Mouse (Mus musculus) embryo, embryonic 11 days (tissue): Measurements from ENCODE around the gene Arfgap3.
"Not testable (repeated sequence)": the region's sequence is repeated elsewhere in the genome, so short reads cannot be mapped to it uniquely, and the experiment has no call there.

Source experiments
- DNase-seq: peaks from one replicate; pipeline ENCODE4 v3.0.0-alpha.2; 2015

Arfgap3 gene

GRCm38 (mm10) chr15:83293144-83293543 is 56.9 kb downstream of the Arfgap3 start:
- no peak for DNase-seq

DNA sequence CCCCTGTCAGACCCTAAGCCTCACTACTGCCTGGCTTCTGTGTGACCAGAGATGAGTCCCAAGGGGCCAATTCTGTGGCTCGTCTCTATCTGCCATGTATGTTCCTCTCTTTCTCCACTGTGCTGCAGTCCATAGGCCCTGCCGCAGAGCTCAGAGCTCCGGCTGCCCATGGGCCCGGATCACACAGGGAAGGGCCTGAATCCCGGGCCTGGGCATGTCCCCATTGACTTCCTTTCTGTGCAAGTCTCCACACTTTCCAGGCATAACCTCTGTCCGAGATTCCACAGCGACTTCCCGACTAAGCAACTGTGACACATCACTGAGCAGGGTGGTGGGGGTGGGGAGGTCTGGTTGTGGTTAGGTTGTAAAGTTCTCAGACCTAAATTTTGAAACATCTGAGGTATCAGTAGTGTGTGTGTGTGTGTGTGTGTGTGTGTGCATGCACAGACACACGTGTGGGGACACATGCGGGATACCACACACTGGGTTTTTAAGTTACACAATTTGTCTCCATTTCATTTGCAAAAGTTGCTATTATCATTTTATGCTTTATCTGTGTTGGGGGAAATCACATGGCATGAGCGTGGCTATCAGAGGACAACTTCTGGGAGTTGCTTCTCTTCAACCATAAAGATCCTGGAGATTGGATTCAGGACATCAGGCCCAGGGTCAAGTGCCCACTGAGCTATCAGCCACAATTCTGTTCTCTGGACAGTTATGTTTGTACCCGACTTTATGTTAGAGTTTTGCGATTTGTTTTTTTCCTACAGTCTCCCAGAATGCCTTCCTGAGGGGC is 57.6 kb downstream of the Arfgap3 start:
- DNase-seq: no peak

- no peak for DNase-seq
Measured at GRCm38 (mm10) chr15:83290899-83291298, 59.1 kb downstream of the Arfgap3 start.

GRCm38 (mm10) chr15:83284828-83285227 is 65.2 kb downstream of the Arfgap3 start:
- DNase-seq: no peak

DNA sequence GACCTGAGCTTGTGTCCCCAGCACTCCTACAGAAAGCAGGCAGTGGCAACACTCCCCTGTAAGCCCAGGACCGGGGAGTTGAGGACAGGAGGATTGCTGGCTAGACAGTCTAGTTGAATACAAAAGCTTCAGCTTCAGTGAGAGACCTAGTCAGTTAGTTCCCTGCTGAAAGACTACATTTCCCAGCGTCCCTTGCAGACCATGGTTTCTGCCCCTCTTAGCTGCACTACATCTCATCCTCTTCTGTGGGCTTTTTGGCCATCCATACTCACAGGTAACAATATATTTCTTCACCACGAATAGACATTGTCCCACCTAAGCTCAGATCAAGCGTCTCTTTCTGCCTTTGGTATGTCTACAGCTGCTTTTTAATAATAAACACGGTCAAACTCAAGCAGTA is 67.7 kb downstream of the Arfgap3 start:
- DNase-seq: no peak

DNA sequence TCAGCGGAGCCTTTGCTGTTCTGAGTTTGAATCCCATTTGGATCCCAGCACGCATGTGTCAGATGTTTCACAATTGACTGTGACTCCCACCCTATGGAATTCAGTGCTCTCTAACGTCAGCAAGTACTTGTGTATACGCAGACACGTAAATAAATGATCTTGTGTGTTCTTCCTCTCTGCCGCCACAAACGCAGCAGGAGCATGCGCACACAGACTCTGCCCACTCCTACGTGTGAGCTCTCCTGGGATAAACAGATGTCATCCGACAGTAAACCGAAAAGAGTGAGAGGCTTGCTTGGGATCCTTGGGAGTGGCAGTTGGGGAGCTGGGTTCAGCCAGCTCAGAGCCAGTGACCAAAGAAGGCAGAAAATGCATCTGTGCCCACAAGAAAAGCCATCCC is 68.7 kb downstream of the Arfgap3 start:
- DNase-seq: no peak

DNA sequence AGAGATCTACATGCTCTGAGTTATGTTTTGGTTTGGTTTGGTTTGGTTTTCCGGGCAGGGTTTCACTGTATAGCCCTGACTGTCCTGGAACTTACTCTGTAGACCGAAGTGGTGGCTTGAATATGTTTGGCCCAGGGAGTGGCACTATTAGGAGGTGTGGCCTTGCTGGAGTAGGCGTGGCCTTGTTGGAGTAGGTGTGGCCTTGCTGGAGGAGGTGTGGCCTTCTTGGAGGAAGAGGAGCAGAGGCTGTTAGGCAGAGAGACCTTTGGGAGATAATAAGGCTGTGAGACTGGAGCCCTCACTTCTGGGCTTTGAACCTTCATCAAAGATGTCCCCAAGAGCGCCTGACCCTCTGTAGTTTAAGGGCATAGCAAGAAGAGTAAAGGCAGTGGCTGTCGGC is 71.5 kb downstream of the Arfgap3 start:
- no peak for DNase-seq

GRCm38 (mm10) chr15:83277451-83277850 is 72.6 kb downstream of the Arfgap3 start:
- no peak for DNase-seq

- DNase-seq: not testable (repeated sequence)
Measured at GRCm38 (mm10) chr15:83274237-83274636, 75.8 kb downstream of the Arfgap3 start.

DNA sequence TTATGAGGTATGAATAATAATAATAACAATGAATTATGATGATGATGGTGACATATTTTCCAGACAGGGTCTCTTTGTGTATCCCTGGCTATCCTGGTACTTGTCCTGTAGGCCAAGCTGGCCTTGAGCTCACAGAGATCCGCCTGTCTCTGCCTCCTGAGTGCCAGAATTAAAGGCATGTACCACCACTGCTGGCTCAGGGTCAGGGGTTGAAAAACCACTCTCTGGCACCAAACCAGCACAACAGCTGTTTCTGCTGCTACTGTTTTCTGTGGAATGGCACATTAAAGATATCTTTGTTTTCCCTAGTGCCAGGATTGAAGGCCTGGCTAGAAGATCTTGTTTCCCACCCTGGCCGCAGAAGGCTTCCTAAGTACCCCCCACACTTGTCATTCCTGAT is 77.0 kb downstream of the Arfgap3 start:
- no peak for DNase-seq

GRCm38 (mm10) chr15:83271221-83271620 is 78.8 kb downstream of the Arfgap3 start:
- not testable (repeated sequence) for DNase-seq

GRCm38 (mm10) chr15:83269985-83270384 is 80.1 kb downstream of the Arfgap3 start:
- DNase-seq: not testable (repeated sequence)

DNA sequence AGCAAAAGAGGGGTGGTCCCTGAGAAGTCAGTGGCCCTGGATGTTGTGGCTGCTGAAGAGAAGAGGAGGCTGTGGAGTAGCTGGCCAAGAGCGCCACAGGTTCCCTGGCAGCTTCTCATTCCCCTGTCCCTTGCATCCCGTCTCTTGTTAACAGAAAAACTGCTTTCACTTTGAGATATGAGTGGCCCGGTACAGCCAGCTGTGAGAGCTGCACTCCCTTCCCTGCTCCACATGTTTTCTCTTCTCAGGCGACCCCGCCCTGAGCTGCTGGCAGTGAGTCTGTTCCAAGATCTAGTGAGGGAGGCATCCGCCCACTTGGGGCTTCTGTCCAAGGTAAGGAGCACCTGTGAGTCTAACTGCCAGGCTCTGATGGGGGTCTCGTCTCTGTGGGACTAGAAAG is 81.6 kb downstream of the Arfgap3 start:
- DNase-seq: not testable (repeated sequence)

DNA sequence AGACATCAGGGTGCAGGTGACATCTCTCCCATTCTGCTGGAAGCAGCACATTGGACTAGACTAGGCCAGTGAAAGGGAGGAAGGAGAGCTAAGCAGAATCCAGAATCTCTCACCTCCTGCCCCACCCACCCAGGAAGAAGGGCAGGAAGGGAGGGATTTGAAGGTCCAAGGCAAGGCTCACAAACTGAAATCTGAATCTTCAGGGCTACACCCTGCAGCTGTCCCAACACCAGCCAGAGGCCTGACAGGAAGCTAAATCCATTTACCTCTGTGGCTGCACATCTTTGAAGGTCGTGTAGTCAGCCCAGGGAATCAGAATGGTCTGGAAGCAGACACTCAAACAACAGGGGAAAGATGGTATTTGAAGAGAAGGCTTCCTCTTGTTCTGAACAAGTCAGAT is 84.8 kb downstream of the Arfgap3 start:
- DNase-seq: no peak

DNA sequence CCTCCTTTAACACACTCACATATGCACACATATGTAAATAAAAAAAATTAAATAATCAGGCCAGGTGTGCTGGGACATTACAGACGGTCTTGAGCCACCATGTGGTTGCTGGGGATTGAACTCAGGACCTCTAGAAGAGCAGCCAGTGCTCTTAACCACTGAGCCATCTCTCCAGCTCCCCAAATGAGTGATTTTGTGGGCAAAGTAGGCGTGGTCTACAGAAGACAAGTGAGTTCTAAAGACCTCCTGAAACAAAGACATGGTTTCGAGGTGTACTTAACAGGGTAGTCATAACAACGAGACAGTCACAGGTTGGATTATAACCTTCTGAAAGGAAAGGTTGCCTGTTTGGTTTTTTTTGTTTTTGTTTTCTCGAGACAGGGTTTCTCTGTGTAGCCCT is 86.6 kb downstream of the Arfgap3 start:
- DNase-seq: no peak

- DNase-seq: no peak
Measured at GRCm38 (mm10) chr15:83257906-83258305, 92.1 kb downstream of the Arfgap3 start.

DNA sequence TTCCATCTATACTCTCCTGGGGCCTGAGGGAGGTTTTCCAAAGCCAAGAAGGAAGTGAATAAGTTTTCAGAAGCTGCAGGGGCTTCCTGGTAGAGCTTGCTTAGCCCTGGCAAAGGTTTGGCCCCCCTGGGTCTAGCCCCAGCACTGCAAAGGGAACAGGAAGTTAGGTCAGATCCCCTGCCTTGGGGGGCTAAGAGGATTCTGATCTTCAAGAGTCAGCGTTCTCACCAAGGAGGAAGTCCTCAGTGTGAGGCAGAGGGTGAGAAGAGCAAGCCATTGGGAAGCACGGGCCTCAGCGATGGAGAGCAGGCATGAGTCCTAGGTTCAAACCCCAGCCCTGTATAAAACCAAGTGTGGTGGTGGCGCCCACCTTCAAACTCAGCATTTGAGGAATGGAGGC is 93.6 kb downstream of the Arfgap3 start:
- no peak for DNase-seq

DNA sequence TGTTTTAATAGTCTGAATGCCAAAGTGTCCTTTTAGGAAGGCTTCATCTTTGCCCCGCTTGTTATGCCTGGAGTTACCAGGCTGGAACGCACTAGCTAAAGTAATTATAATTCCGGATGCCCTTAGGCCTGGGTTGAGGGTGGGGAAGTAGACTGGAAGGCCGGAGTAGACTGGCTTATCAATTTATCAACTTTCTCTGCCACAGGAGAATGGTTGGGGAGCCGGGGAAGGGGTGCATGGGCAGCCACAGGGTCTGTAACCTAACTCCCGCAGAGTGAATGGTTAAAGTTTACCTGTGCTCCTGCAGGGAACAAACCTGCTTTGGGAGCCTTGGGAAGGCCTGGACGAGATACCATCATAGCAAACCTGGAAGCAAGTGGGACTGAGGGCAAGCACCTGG is 94.1 kb downstream of the Arfgap3 start:
- DNase-seq: no peak

GRCm38 (mm10) chr15:83255191-83255782 is 94.8 kb downstream of the Arfgap3 start:
- DNase-seq: no peak

DNA sequence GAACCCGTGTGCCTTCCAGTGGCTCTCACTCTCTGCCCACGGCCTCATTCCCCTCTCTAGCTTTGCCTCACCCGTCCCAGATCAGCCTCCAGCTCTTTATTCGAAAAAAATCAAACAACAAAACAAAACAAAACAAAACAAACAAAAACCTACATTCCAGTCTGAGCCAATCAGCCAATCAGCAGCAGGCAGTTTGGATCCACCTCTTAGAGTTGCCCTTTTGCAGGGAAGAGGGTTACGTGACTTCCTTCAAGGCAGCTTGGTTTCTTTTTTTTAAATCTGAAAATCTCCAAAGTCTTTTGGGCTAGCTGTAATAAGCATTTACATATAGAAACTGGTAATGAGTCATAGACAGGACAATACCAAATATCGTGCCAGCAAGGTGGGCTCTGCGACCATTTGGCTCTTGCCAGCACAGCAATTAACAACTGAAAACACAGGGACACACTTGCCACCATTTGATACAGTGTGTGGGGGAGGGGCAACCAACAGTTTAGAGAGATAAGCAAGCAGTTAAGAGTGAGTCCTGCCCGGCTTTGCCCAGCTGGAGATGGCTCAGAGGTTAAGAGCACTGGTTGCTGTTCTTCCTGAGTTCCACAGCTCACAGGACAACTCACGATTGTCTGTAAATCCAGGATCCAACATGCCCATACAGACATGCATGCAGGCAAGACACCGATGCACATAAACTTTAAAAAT is 95.5 kb downstream of the Arfgap3 start:
- DNase-seq: no peak

DNA sequence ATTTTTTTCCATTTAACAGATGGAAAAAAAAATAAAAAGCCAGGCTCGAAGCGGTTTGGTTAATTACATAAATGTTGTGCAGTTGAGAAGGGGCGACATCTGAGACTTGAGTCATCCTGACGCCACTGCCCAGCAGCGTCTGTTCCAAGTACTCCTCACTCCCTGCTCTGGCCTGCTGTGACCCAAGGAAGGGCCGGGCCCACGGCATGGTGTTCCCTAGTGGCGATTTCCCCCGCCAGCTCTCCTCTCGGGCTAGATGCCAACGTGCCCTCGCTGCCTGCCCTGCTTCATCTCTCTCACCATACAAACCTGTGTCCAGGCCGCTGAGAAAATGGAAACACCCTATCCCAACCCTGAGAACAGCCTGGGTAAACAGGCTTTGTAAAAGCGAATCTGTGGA is 98.0 kb downstream of the Arfgap3 start:
- no peak for DNase-seq

DNA sequence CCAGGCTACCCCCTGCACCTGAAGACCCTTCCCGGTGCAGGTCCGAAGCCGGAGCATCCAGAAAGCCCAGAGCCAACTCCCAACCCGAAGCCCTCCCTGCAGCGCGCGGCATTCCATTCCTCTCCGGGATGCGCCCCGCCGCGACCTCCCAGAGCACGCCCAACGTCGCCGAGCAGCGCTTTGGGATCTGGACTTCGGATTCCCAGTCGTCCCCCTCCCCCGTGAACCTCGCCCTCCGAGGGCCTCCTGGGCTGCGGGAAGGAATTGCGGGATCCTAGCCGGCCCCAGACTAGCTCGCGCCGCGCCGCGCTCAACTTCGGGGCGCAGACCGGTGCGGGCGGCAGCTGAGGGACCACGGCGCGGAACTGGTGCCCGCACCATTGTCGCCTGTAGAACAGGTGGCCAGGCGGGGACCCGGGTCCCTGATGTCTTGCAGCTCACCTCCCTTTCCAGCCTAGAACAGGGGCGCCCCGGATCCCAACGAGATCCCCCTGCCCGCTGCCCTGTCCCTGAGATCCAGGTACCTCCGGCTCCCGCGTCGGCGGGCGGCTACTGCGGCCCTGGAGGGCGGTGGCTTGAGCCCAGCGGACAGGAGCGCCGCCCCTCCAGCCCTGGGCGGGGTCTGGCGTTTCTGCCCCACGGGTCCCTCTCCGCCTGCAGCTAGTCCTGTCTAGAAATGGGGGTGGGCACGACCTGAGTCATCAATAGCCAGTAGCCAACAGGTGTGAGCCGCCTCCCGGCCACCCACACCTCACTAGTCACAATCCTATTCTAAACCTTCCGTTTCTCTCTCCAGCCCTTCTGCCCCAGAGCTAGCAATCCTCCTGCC is 98.7 kb downstream of the Arfgap3 start, which contains the start of gene A4galt:
Gene A4galt (minus strand): TSS at position 599 of the 829 bp plus-strand sequence.
- DNase-seq: peak; percentile 54

DNA sequence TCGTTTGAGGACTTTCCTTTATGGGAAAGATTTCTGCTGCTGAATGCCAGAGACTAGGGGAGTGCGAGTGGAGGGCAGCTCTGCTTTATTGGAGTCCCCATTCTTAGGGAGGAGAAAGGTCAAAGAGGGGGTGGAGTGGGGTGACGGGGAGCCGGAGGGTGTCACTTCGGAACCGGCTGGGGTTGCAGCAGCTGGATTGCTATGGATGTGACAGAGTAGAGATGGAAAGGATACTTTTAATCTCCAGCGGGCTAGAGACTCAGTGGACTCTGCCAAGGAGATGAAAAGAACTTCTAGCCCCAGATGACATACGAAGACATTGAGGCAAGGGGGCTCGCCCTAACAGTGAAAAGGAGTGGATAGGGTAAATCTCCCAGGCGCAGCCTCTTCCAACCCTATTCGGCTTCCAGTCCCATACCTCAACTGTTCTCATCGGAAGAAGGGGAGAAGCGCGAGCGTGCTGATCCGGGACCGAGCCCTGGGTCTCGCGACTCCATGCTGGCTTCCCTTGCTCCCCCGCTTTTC is 99.3 kb downstream of the Arfgap3 start:
- DNase-seq: no peak
